Mouse (Mus musculus) cerebellum, adult 2 months (tissue): ENCODE results near the gene Tln2.

Source experiments
- CTCF ChIP-seq: fragments of 200-500 bp; IDR thresholded peaks from 2 replicates; pipeline ENCODE4 v1.5.1; 2011; ENCODE audit warnings: low read depth, mild to moderate bottlenecking, control low read depth, low read length, moderate library complexity, borderline replicate concordance; ENCODE audit not compliant: insufficient read depth
- POLR2A ChIP-seq: fragments of 200-500 bp; IDR thresholded peaks from 2 replicates; pipeline ENCODE4 v1.6.1; 2011; ENCODE audit warnings: low read length, control low read depth, borderline replicate concordance; ENCODE audit not compliant: insufficient read depth

DNA sequence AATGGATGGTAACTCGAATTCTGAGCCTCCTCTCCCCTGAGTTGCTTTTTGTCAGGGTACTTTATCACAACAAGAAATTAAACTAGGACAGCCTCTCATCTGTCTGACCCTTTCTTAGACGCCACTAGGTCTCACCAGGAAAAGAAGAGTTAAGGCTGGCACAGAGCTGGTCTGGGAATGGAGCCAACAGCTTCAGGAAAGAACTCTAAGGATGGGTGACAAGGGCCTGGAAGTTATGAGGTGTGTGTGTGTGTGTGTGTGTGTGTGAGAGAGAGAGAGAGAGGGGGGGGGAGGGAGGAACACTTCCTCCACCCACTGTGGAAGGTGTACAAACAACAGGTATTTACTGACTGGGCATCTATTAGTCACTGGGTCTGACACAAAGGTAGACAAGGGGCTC, 294.6 kb downstream of the Tln2 start:
- TF ChIP-seq CTCF = no peak
- no peak for TF ChIP-seq POLR2A
